Mouse (Mus musculus): ENCODE results near the gene C1qa. TPM values are rescaled to one million over a fixed set of nuclear protein-coding genes. Genes with fewer than 3 reads are reported as not detected.

C1qa gene
- total RNA-seq (2022), result 10 to 100 TPM; 65.2 to 96.6 (median 77.6) TPM

DNA sequence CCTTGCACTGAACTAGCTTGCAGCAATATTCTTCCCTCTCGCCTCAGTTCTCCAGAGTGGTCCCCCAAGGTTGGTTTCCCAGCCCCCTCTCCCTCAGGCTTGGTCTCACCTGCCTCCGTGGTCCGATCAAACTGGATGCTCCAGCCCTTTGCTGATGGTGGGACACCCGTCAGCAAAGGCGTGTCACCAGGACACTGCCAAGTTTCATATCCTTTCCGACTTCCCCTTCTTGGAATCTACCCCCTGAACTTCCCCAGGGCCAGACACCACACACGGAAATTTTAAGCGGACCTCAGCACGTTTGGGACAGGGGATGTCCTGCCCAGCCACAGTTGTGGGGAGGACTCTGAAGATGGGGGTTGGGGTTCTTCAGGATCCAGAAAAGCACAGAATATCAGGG, at the start of gene C1qa:
TSS of gene C1qa (minus strand) at position 167 of the 400 bp plus-strand sequence.
- no peak for DNase-seq

DNA sequence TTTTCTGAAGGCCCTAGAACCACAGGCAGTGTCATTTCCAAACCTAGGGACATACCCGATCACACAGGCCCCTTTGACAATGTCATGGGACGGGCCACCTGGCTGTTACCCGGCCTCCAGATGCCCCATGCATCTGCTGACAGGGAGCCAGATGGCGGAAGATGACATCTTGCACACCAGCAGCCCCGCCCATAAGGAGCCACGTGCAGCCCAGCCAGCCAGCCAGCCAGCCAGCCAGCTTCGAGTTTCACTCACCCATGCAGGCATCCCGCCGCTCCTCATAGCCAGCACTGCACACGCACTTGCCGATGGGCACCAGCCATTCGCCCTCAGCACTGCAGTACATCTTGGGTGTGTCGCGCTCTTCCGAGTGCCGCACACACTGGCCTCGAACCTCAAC, 46.8 kb upstream of the C1qa start:
- no peak for DNase-seq

DNA sequence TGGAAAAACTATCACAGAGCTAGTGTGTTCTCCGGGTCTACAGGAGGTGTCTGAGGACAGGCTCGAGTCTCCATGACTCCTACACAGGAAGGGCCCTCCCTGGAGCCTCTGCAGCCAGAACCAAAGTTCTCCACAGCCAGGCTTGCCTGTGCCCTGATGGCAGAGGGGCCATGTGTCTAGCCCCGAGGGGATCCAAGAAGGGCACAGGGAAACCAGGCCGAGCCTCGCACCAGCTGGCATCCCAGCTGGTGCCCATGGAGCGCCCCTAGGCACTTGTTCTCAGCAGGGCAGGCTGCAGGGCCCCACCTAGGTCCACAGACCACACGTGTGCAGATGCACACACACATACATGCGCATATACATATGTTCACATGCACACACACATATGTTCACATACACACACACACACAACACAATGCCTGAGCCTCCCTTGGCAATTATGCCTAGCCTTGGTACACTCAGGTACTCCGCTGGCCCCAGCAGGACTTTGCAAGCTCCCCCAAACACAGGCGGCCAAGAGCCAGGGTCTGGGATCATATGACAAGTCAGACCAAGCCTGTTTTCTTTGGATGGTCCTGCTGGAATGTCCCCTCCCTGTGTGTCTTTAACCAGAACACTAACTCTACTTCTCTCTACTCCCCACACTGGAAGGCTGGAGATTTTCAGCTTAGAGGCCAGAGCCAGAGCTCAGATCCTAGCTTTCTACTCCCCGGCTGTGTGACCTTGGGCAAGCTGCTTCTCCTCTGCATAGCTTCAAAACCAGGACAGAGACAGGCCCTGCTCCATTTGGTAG, 46.2 kb upstream of the C1qa start:
- no peak for DNase-seq

DNA sequence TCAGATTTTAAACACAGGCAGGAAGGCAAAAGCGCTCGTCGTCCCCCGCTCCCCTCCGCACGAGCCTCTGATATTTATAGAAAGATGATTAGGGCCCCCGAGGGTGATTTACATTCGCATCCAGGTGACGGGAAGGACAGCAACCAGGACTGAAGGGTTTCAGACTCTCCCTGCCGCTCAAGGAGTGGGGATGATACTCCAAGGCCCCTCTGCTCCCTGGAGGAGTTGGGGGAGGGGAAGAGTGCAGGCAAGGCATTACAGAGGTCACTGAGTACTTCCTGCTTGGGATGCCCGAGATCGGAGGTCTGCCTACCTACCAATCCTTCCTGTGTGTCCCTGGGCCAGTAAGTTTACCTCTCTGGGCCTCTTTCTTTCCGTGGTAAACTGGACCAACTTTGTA, 44.6 kb upstream of the C1qa start:
- no peak for DNase-seq

DNA sequence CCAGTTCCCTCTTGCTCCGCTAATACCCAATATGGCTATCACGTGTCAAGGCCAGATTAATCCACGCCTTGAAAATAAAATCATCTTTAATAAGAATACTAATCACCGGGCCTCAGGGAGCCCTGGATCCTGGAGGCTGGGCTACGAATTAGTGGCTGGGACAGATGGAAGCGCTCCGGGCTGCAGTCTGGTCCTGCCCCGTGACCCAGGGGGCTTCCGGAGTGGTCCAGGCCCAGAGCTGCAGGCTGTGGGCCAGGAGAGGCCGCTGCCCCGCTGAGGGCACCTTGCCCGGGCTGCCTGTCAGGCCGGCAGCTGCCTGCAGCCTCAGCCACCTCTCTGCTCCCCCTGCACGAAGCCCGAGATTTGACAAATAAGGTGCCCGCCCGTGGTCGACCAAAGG, 44.2 kb upstream of the C1qa start:
- DNase-seq, result no peak

DNA sequence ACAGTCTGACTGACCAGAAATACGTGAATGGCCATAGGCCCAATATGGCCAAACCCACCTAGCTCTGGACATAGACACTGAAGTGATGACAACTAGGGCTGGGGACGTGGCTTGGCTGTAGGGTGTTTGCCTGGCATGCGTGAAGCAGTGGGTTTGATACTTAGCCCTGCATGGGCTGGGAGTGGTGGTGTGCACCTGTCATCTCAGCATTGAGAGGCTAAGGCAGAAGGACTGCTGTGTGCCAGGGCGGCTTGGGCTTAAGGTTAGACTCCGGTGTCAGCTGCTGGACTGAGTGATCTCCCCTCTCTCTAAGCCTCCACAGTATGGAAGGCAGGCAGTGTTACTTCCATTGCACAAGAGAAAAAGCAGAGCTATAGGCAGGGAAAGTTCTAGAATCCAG, 39.3 kb upstream of the C1qa start:
- DNase-seq, result no peak

DNA sequence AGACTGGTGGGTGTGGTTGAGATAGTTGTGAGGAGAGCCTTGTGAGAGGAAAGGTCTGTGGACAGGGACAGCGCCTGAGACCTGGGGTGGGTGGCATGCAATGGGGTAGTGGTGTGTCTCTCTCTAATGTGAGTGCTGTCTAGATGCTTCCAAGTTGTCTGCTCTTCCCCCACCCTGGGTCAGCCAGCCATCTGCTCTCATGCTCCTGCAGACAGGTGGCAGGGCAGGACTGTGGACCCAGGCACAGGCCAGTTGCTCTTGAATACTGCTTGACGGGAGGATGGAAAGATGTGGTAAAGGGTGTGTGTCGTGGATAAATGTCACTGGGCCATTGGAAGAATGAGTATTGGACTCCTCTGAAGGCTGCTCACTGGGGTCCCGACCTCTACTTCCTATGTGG, 38.7 kb upstream of the C1qa start:
- DNase-seq, result no peak

DNA sequence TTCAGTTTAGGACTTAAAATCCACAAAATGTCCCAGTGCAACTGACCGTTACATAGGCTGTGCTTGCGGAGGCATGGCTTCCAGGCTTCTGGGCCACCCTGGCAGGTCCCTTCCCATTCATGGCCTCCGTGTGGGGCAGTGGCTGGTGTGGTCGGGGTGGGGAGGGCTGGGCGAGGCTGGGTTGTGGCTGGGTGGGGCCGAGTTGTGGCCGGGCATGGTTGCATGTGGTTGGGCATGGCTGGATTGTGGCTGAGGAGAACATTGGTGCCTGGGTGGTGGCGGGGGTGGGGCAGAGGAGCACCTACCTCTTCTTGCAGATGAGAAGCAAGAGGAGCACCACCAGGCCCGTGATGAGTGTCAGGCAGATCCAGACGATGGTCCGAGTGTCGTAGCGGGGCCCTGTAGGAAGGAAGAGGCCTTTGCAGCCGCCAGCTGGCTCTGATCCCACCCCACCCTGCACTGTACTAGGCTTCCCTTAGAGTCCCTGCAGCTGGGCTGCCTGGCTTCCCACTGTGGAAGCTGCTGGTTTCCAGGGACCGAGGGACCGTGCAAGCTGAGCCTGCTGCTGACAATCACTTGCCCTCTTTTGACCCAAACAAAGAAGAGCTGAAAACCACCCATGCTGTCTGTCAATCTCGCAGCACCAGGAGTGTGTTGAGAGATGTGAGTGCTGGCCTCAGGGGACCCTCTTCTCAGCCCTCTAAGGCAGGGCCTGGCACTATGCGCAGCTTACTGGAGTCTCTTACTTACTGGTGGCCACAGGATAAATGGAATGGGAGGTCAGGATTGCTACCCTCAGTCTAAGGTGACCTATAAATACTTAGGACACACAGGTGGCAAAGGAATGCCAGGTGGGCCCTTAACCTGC, 36.4 kb upstream of the C1qa start:
- DNase-seq, result no peak

DNA sequence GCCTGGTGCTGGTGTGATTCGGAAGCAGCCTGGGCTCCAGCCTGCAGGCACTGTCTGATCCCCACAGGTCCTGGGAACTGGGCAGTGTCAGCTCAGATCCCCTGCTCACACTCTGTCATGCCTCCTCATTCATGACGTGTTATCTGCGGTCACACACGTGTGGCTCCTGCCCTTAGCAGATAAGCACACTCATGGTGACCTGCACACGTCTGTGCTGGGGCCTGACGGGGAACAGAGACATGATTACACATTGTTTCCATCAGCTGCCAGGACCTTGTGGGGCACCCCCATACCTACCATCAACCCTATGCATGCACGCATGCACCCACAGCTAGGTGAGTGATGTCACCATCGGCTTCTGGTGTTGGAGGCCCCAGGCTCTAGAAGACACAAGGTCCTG, 31.9 kb upstream of the C1qa start:
- no peak for DNase-seq

DNA sequence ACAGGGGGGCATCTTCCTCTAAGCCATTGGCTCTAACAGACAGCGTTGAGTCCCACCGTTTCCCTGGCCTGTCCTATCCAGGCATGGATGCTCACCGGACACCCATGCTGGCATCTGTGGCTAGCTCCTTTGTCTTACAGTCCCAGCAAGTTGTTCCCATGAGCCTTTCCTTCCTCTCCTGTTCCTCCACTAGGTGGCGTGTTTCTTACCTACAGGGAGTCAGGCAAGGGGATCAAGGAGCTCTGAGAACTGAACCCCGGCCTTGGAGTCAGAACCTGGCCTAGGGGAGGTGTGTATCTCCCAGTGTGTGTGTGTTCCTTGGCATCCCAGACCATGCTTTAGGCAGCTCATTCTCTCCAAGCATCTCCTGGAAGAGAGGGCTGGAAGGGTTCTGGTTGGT, 30.3 kb upstream of the C1qa start:
- no peak for DNase-seq

DNA sequence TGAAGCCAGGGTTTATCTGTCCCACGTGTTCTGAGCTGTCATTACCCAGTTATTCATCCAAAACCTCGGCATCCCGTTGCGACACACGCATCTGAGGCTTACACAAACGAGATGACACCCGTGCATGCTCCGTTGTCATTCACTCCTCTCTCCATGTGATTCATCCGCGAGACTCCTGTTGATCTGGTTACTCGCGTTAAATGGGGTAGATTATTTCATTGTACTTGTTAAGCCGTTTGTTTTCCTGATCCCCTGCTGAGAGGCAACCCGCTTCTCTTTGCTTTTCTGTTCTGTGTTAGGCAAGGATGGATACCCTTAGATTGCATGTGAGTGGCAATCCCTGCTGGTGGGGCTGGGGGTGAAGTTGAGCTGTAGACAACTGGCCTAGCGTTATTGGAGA, 27.2 kb upstream of the C1qa start:
- no peak for DNase-seq

DNA sequence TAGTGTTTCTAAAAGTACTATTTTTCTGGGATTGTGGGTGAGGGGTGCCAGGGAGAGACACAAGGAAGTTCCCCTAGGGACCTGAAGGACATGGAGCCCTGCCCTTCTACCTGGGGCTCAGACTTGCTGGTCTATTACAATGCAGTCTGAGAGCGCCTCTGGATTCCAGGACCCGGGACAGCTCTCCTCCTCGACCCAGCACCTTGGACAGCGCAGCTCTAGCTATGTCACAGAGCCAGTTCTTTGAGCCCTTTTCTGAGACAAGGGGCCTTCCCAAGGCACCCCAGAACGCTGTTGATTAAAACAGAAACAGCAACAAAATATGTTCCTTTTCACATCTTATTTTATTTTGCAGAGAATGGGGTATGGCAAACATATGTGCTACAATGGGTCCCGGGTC, 25.9 kb upstream of the C1qa start:
- DNase-seq, result peak; percentile 35

DNA sequence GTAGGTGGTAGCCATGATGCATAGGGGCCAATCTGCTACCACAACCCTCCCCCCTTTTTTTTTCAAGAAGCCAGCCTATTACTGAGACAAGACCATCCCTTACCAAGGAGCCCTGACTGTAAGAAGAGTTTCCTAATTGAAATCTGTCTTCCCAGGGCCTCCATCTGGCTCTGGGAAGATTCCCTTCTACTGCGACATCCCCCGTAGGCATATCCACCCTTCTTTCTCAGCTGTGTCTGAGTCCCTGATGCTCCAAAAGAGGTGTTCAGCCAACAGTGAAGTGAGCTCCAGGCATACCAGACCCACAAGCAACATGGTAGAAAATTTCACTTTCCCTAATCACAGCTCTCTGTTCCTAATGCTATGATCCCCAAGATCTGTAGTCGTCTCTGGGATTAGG, 20.9 kb upstream of the C1qa start:
- no peak for DNase-seq

DNA sequence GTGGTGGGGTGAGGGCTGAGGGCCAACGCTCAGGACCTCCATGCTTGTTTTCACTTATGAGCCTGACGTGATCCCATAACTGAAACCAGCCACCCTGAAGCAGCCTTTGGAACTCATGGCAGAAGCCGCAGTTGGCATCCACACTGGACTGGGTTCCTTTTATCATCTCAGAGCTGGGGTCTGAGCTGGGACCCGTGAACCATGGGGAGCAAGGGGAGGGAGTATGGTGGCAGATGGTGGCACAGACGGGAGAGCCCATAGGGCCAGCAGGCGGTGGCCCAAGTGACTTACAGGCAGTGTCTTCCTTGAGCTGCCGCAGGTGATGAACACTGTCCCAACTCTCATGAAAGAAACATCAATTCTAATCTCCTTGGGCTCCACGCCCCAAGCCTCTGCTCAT, 20.2 kb upstream of the C1qa start:
- no peak for DNase-seq

DNA sequence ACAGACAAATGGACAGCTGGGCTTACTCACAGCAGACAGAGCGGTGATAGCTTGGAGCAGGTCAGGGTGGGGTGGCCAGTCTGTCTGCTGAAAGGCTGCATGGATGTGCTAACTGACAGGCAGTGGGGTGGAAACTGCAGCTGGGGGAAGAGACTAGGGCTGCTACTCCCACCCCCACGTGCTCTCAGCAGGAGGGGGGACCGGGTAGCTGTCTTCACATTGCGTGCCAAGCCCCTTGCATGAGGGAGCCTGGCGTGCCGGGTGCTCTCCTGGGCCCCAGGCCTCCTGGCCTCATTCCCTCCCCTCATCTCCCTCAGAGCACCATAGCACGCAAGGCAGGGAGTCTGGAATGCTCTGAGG, 18.5 kb upstream of the C1qa start:
- DNase-seq, result no peak

DNA sequence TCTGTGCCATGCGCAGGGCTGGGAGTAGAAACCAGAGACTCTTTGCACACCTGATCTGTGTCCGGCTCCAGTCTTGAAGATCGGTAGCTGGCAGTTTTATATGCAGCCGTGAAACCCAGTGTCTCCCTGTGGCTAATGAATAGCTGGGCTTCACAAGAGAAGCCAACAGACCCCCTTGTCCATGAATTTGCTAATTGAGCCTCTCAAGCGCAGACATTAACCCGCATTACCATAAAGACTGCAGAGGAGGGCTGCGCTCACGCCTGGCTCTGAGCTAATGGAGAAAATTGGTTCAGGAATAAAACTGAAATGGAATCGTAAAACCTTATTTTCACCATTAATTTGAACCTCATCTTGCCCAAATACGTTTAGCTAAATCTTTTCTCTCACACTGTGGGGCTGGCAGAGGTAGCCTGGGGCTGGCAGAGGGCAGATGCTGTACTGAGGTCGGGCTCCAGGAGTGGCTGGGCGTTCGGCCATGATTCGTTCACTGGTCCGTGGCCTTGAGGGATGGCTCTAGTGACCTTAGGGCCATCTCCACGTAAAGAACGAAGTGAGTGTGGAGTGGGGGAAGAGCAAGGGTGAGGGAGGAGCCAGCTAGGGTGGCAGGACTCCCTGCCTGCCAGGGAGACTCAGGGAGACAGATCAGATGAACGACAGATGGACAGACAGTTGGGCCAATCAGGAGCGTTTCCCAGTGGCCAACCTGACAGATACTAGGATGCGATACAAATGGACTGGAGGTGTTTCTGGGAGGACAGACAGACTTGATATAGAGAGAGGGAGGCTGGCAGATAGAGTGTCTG, 18.0 kb upstream of the C1qa start:
- DNase-seq, result no peak

DNA sequence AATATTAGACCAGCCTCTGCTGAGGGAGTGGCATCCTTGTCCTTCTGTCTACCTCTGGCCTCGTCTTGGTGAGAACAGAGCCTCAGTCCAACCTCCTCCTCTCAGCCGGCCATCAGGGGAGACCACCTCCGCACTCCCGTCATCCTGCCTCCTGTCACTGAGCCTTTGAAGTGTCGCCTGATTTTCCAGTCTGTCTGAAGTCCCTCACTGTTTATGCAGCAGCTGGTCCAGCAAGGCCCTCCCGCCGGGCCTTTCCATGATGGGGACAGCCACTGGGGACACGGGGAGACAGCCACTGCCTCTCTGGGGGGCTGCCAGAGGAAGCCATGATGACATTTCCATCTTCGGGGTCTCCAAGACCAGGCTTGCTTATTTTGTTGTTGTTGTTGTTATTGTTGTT, 14.2 kb upstream of the C1qa start:
- no peak for DNase-seq

DNA sequence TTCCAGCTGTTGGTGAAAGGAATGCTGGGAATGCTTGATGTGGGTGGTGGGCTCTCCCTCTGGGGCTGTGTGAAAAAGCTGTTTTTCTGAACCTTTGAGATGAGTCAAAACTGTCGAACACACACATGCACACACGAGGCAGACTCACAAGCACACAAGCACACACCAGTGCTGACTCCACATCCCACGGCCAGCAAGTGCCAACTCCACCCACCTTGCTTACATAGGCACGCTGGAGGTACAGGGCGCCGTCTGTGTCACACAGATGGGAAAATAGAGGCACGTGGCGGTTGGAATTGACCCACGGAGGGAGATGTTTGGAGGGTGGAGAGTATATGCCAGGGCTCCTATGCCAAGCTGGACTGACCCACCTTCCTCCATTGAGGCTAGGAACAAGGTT, 13.2 kb upstream of the C1qa start:
- DNase-seq, result no peak

DNA sequence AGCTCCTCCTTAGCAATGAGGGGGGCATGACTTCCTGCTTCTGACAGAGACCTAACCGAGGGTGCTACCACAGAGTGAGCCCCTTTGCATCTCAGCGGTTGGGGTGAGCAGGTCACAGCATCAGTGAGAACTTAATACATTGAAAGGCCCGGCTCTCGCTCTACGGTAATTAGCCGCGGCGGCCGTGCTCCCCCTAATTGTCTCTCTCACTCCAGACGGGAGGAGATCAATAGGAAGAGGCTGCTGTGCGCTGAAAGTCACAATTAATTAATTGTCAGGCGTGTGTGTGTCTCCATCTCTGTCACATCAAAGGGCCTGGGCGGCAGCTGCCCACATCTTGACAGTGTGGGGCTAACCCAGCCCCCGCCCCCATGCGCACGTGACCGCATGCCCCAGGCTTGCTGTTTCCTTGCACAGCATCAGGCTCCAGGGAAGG, 12.6 kb upstream of the C1qa start:
- DNase-seq, result no peak

DNA sequence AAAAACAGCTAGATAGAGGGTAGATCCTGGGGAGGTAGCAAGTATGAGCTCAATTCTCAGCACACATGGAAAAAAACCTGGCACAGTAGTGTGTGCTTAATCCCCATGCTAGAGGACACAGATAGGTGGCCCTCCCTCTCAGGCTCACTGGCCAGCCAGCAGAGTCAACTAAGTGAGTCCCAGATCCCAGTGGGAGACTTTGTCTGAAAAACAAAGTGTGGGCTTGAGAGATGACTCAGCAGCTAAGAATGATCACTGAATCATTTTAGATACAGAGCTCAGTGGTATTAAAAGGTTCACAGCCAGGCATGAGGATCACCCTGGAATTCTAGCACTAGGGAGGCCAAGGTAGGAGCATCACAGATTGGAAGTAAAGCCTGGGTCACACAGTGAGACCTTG, 9.2 kb upstream of the C1qa start:
- no peak for DNase-seq

DNA sequence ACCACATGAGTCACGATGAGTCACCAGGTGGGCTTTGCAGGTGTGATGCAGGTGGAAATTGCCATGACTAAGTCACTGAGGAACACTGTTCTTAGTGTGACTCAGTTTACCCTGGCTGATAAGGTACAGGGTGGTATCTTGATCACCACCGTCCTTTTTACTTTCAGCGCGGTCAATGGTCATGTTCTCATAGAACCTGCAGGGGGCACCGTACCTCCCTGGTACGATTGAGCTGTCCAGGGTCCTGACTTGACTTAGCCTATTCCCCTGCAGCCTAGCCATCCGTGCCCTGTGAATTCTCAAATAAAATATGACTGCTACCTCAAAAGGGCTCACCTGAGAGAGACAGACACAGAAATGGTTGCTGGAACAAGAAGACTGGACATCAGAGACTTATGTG, 8.4 kb upstream of the C1qa start:
- DNase-seq, result no peak

DNA sequence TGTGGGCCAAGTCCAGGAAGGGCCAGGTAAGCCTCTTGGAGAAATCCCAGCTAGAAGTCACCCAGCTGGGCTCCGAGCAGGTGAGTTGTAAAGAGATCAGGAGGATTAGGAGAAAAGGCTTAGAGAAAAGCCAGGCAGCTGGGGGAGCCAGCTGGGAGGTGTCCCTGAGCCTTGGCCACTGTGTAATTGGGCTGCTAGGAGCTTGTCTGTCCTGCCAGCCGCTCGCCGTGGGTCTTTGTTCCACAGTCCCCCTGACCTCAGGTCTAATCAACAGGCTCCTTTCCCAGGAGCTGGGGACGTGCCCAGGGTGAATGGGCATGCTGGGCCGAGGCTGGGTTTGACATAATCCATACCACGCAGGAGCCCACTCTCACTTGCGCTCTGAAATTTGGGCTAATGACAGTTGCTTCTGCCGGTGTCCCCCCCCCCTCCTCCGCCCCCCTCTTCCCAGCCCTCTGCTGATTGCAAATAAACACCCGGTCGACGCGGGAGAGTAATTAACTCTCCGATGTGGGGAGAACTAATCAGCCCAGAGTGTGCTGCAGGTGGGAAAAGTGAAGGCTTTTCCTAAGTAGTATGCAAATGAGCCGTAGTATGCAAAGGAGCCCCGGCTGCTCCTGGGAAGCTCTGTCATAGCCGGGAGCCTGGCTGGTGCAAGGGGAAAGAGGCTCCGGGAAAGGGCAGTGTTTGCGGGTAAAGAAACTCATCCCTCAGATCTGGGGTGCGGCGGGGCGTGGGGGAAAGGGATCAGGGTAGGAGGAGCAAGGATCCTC, 6.3 kb upstream of the C1qa start:
- DNase-seq, result no peak

Data from adrenal gland, adult 8-10 months (tissue).